Mouse (Mus musculus) liver, embryonic 13.5 days (tissue): Measurements from ENCODE around the gene Gm29797. TPM values are rescaled to one million over a fixed set of nuclear protein-coding genes. Genes with fewer than 3 reads are reported as not detected.
A peak's percentile ranks its signal among the peaks of the same experiment; 100 is the strongest.

Experiments used
- ATAC-seq: fragments of 200-750 bp; cut with Nextera tagmentation; 2 replicates; pipeline ENCODE4 v1.8.0; 2017; ENCODE audit warnings: low read depth, mild to moderate bottlenecking, moderate number of reproducible peaks, moderate library complexity
- DNase-seq: peaks from one replicate; pipeline ENCODE4 v3.0.0; 2022
- H3K27ac ChIP-seq: fragments of 300-500 bp; sonication (generic); 2 replicates; pipeline ENCODE4 v1.5.1; 2015; ENCODE audit warnings: moderate library complexity, mild to moderate bottlenecking, inconsistent platforms
- H3K27me3 ChIP-seq: fragments of 300-500 bp; sonication (generic); 2 replicates; pipeline ENCODE4 v1.6.1; 2015; ENCODE audit warnings: mild to moderate bottlenecking, inconsistent platforms
- H3K36me3 ChIP-seq: fragments of 300-500 bp; sonication (generic); 2 replicates; pipeline ENCODE4 v1.6.1; 2015; ENCODE audit warnings: mild to moderate bottlenecking, inconsistent platforms
- H3K4me1 ChIP-seq: fragments of 300-500 bp; sonication (generic); replicated peaks from 2 replicates; pipeline ENCODE4 v1.6.1; 2015; ENCODE audit warnings: inconsistent platforms
- H3K4me2 ChIP-seq: fragments of 300-500 bp; sonication (generic); 2 replicates; pipeline ENCODE4 v1.6.1; 2015; ENCODE audit warnings: inconsistent platforms, mild to moderate bottlenecking, moderate library complexity
- H3K4me3 ChIP-seq: fragments of 300-500 bp; sonication (generic); replicated peaks from 2 replicates; pipeline ENCODE4 v1.5.1; 2015; ENCODE audit warnings: mild to moderate bottlenecking, inconsistent platforms
- H3K9ac ChIP-seq: fragments of 300-500 bp; sonication (generic); 2 replicates; pipeline ENCODE4 v1.6.1; 2015; ENCODE audit warnings: mild to moderate bottlenecking, inconsistent platforms
- H3K9me3 ChIP-seq: fragments of 300-500 bp; sonication (generic); replicated peaks from 2 replicates; pipeline ENCODE4 v1.6.1; 2016; ENCODE audit warnings: inconsistent platforms
- WGBS: fragments of 180-500 bp; shearing (Covaris S2); methylation state at CpG from one replicate; pipeline ENCODE4 v1.1.7; 2015; ENCODE audit not compliant: insufficient replicate concordance; 5-methylcytosine and 5-hydroxymethylcytosine counted together
- polyA plus RNA-seq: library from polyadenylated mRNA; unstranded; fragments of >200 nt; fragmentation: Nextera tagmentation; extraction: Ambion mirVana; gene quantifications from 2 replicates; pipeline ENCODE4 v1.2.1, GENCODE M21; 2015

The Gm29797 gene
- polyA plus RNA-seq, 1 experiment from 2014 or later: not detected

DNA sequence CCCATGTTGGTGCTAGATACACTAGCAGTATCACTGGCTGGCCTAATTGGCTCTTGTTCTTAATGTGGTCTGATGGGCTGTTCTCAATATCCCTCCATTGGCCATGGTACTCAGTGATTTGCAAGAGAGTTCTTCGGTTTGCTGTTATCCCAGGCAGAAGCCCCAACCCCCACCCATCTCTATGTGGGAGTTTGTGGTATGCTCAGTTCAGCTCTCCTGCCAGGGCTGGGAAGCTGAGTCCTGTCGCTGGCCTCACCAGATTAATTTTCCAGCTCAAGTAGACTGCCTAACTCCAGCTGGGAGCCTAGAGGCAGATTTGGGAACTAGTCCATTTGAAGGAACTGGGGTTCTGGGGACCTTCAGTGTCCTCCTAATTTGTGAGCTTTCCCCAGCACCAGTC is 607 bp downstream of the Gm29797 start:
- WGBS: 47% methylated on average over 2 of the region's 2 CpGs
- Histone ChIP-seq H3K9me3 (no peaks in the 10 kb centered on the region), H3K4me2 (no peak overlapping the region), H3K4me3 (no peak overlapping the region), H3K27me3 (no peaks in the 10 kb centered on the region), H3K27ac (no peak overlapping the region), H3K9ac (no peak overlapping the region), H3K36me3 (peaks cover 42% of the 10 kb centered on the region), H3K4me1 (peaks cover 22% of the 10 kb centered on the region)
- DNase-seq: no peak
- no peak for ATAC-seq

DNA sequence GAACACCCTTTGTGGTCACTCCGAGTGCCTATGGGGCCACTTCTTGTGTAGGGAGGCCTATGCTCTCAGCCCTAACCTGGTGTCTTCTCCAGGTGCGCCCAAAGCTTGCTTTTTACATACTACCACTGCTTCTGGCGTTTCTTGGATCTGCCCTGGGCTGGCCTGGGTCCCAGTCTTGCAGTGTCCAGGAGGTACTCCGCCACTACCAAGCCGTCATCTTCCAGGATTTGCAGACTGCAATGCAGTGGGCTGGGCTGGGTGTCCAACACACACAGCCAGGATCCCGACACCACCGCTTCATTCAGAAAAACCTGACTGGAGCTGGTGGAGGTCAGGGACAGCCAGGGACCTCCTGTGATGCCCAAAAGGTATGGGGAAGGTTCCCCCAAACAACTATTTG is 1.7 kb downstream of the Gm29797 start:
- ATAC-seq: no peak
- Histone ChIP-seq H3K4me1 (peaks cover 31% of the 10 kb centered on the region), H3K27me3 (no peaks in the 10 kb centered on the region), H3K4me2 (no peak overlapping the region), H3K27ac (no peak overlapping the region), H3K4me3 (no peak overlapping the region), H3K36me3 (peaks cover 31% of the 10 kb centered on the region), H3K9me3 (no peaks in the 10 kb centered on the region), H3K9ac (no peak overlapping the region)
- WGBS: 66% methylated on average over 7 of the region's 7 CpGs
- DNase-seq: no peak

- peak; percentile 38 for DNase-seq
These were observed 2.2 kb downstream of the Gm29797 start for GRCm38 (mm10) chr2:181658930-181659555.

GRCm38 (mm10) chr2:181659609-181660055 is 2.8 kb downstream of the Gm29797 start:
- Histone ChIP-seq H3K4me1 (peaks cover 32% of the 10 kb centered on the region), H3K9me3 (no peaks in the 10 kb centered on the region), H3K4me3 (no peak overlapping the region), H3K4me2 (0 out of 2 replicates have a peak overlapping the region, but pooled peaks have one; percentile 20), H3K27ac (no peak overlapping the region), H3K9ac (no peak overlapping the region), H3K36me3 (peaks cover 22% of the 10 kb centered on the region), H3K27me3 (no peaks in the 10 kb centered on the region)
- peak; percentile 61 for DNase-seq
- peak; percentile 80 for ATAC-seq
- WGBS: 3% methylated on average over 9 of the region's 9 CpGs

More at GRCm38 (mm10) chr2:181658930-181659555, 2.2 kb downstream of the Gm29797 start:
- peak; percentile 71 for ATAC-seq
- H3K4me3 ChIP-seq: no peak overlapping the region
- H3K4me2 ChIP-seq: 0 out of 2 replicates have a peak overlapping the region, but pooled peaks have one; percentile 20
- H3K27ac ChIP-seq: no peak overlapping the region
- H3K9me3 ChIP-seq: no peaks in the 10 kb centered on the region
- peaks cover 32% of the 10 kb centered on the region for H3K4me1 ChIP-seq
- 31% methylated on average over 17 of the region's 17 CpGs for WGBS
- peaks cover 26% of the 10 kb centered on the region for H3K36me3 ChIP-seq
- no peaks in the 10 kb centered on the region for H3K27me3 ChIP-seq
- H3K9ac ChIP-seq: no peak overlapping the region

GRCm38 (mm10) chr2:181662620-181663297 is 5.9 kb downstream of the Gm29797 start:
- DNase-seq (no peak), ATAC-seq (no peak; the same call in 1 of the 2 replicates)
- peaks cover 2% of the 10 kb centered on the region for H3K27me3 ChIP-seq
- H3K4me1 ChIP-seq: peaks cover 27% of the 10 kb centered on the region
- H3K27ac ChIP-seq: no peak overlapping the region
- no peak overlapping the region for H3K9ac ChIP-seq
- no peak overlapping the region for H3K4me2 ChIP-seq
- H3K4me3 ChIP-seq: no peak overlapping the region
- no peaks in the 10 kb centered on the region for H3K9me3 ChIP-seq
- H3K36me3 ChIP-seq: no peaks in the 10 kb centered on the region
- 76% methylated on average over 3 of the region's 3 CpGs for WGBS

- no peak overlapping the region for H3K27ac ChIP-seq
- H3K27me3 ChIP-seq: peaks cover 7% of the 10 kb centered on the region
- H3K4me2 ChIP-seq: no peak overlapping the region
- DNase-seq: no peak
- H3K9ac ChIP-seq: no peak overlapping the region
- no peaks in the 10 kb centered on the region for H3K36me3 ChIP-seq
- H3K4me3 ChIP-seq: no peak overlapping the region
- ATAC-seq: peak; percentile 11; the same call in 1 of the 2 replicates
- H3K4me1 ChIP-seq: peaks cover 27% of the 10 kb centered on the region
- H3K9me3 ChIP-seq: no peaks in the 10 kb centered on the region
- WGBS: 17% methylated on average over 4 of the region's 4 CpGs
These were observed 6.4 kb downstream of the Gm29797 start for GRCm38 (mm10) chr2:181663298-181663630.

DNA sequence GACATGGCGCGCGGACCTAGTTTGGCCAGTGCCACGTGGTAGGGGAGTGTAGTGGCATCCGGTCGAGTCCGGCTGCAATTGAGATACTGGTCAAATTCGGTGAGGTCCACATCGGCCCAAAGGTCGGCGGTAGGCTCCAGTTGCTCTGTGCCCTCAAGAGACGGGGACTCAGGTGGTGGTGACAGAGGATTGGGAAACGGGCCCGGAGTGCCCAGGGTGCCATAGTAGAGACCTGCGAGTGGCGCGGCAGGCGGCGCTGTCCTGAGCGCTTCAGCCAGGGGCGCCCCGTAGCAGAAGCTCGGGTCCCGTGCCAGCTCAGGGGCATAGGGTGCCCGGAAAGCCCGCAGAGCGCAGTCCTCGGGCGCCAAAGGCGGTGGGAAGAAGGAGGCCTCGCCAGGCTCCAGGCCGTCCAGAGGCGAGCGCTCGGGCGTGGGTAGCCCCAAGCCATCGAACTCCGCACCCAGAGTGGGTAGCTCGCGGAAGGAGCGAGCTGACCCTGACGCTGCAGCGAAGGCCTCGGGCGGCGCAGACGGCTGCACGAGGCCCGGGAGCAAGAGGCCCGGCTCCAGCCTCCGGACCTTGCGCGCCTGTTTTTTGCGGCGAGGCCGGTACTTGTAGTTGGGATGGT is 13.6 kb downstream of the Gm29797 start:
- 6% methylated on average over 56 of the region's 56 CpGs for WGBS
- peak overlapping the region; percentile 54 for H3K4me2 ChIP-seq
- H3K27ac ChIP-seq: no peak overlapping the region
- H3K4me1 ChIP-seq: peaks cover 14% of the 10 kb centered on the region
- peak overlapping the region; percentile 49 for H3K4me3 ChIP-seq
- no peaks in the 10 kb centered on the region for H3K9me3 ChIP-seq
- ATAC-seq (no peak), DNase-seq (no peak)
- H3K27me3 ChIP-seq: peaks cover 70% of the 10 kb centered on the region
- no peaks in the 10 kb centered on the region for H3K36me3 ChIP-seq
- peak overlapping the region; percentile 39 for H3K9ac ChIP-seq

DNA sequence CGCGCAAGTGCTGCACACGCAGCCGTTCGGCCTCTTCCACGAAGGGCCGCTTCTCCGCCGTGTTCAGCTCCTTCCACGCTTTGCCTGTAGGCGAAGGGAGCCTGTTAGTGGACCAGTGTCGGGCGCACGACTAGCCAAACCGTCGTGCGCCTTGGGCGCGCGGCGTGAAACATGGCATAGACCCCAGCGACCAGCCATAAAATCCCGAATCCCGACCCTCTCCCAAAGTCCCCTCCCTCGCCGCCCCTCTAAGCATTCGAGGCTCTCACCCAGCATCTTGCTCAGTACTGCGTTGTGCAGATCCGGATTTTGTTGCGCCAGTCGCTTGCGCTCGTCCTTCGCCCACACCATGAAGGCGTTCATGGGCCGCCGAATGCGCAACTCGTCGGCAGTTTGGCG is 14.1 kb downstream of the Gm29797 start:
- no peak overlapping the region for H3K27ac ChIP-seq
- no peaks in the 10 kb centered on the region for H3K36me3 ChIP-seq
- peak overlapping the region; percentile 54 for H3K4me2 ChIP-seq
- peak overlapping the region; percentile 39 for H3K9ac ChIP-seq
- ATAC-seq: no peak
- WGBS: 1% methylated on average over 41 of the region's 41 CpGs
- H3K27me3 ChIP-seq: peaks cover 70% of the 10 kb centered on the region
- H3K4me1 ChIP-seq: peaks cover 19% of the 10 kb centered on the region
- H3K9me3 ChIP-seq: no peaks in the 10 kb centered on the region
- no peak for DNase-seq
- peak overlapping the region; percentile 49 for H3K4me3 ChIP-seq

DNA sequence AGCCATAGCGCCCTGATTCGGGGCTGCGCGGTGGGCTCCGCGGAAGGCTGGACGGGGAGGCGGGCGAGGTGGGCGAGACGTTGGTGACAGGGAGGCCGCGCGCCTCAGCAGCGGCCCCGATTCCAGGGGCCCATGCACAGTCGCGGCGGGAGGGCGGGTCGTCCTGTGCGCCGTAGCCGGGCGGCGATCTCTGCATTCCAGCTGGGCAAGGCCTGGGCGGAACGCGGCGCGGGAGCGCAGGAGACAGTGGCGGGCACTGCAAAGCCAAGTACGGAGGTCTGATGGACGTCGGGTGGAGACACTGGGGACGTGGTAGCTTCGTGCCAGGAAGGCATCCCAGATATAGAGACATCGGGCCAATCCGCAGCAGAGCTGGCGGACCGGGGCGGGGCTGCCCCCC is 14.5 kb downstream of the Gm29797 start, which contains the start of gene Sox18:
Gene Sox18 (minus strand): TSS at position 315 of the 400 bp plus-strand sequence.
- DNase-seq: no peak
- peaks cover 70% of the 10 kb centered on the region for H3K27me3 ChIP-seq
- peaks cover 23% of the 10 kb centered on the region for H3K4me1 ChIP-seq
- H3K27ac ChIP-seq: no peak within 1 kb of the TSS
- H3K36me3 ChIP-seq: no peaks in the 10 kb centered on the region
- H3K9me3 ChIP-seq: no peaks in the 10 kb centered on the region
- no peak for ATAC-seq
- H3K4me3 ChIP-seq: peak within 1 kb of the TSS; percentile 49
- 3% methylated on average over 41 of the region's 43 CpGs for WGBS
- peak within 1 kb of the TSS; percentile 39 for H3K9ac ChIP-seq
- peak within 1 kb of the TSS; percentile 54 for H3K4me2 ChIP-seq

- H3K9me3 ChIP-seq: no peaks in the 10 kb centered on the region
- no peak for ATAC-seq
- no peaks in the 10 kb centered on the region for H3K36me3 ChIP-seq
- H3K27me3 ChIP-seq: peaks cover 70% of the 10 kb centered on the region
- H3K4me1 ChIP-seq: peaks cover 23% of the 10 kb centered on the region
- no peak overlapping the region for H3K9ac ChIP-seq
- no peak overlapping the region for H3K27ac ChIP-seq
- WGBS: 32% methylated on average over 7 of the region's 7 CpGs
- DNase-seq: no peak
- H3K4me2 ChIP-seq: no peak overlapping the region
- H3K4me3 ChIP-seq: no peak overlapping the region
These were observed 15.2 kb downstream of the Gm29797 start for GRCm38 (mm10) chr2:181671984-181672383.

GRCm38 (mm10) chr2:181673501-181673900 is 16.7 kb downstream of the Gm29797 start:
- 42% methylated on average over 1 of the region's 1 CpGs for whole genome bisulfite sequencing
- Histone ChIP-seq H3K36me3 (no peaks in the 10 kb centered on the region), H3K27me3 (peaks cover 61% of the 10 kb centered on the region), H3K4me1 (peaks cover 25% of the 10 kb centered on the region), H3K4me3 (no peak overlapping the region), H3K9me3 (no peaks in the 10 kb centered on the region), H3K4me2 (no peak overlapping the region), H3K27ac (no peak overlapping the region), H3K9ac (no peak overlapping the region)
- ATAC-seq: no peak
- no peak for DNase-seq
